In genomic region chr19:47882882-47883254, GRCm38 (mm10) we compare ENCODE assay signal across 9 mouse cellular contexts. TPM values are rescaled to one million over a fixed set of nuclear protein-coding genes. Genes with fewer than 3 reads are reported as not detected.
DNase-seq lines count a peak whose midpoint lies in the region; ATAC-seq lines count a peak whose summit lies in the region.
"Had no signal": no experiment of that assay in that cellular context is flagged by ENCODE, and none has a peak within 500 bp of the region (broad histone marks: within the 10 kb centered on the region; RNA-seq: fewer than 3 reads in every experiment).

No protein-coding gene starts in this region.

- no peak overlapping the region for H3K4me2 ChIP-seq in embryonic facial prominence, embryonic 11.5 days (ENCODE audit: low read depth, low read length)
- no peak overlapping the region for H3K4me2 ChIP-seq in midbrain, embryonic 11.5 days

- ATAC-seq in embryonic facial prominence, embryonic 11.5 days (replicated peaks; ENCODE audit: insufficient number of reproducible peaks, low FRiP score, low TSS enrichment, low read depth) = no peak
- peak; percentile 68 for ATAC-seq in midbrain, embryonic 11.5 days (ENCODE audit: low FRiP score)
- ATAC-seq in megakaryocyte, adult 5-6 weeks (ENCODE audit: poor library complexity, severe bottlenecking) = no peak

- peak; percentile 38 for DNase-seq in embryonic facial prominence, embryonic 10.5 days (ENCODE audit: low spot score)
- no peak for DNase-seq in embryonic facial prominence, embryonic 11.5 days (ENCODE audit: low spot score)
- DNase-seq in hindbrain, embryonic 10.5 days (ENCODE audit: low spot score) = no peak
- no peak for DNase-seq in midbrain, embryonic 11.5 days (ENCODE audit: low spot score, missing footprints)
- no peak for DNase-seq in cerebellum, postnatal 4 days (ENCODE audit: low spot score in 2 of 2)
- no peak for DNase-seq in frontal cortex, postnatal 14 days (ENCODE audit: low spot score in 2 of 2)

- WGBS in embryonic facial prominence, embryonic 10.5 days = 55% methylated on average over 9 of the region's 9 CpGs
- 46% methylated on average over 9 of the region's 9 CpGs for WGBS in embryonic facial prominence, embryonic 11.5 days
- 64% methylated on average over 9 of the region's 9 CpGs for WGBS in hindbrain, embryonic 10.5 days
- WGBS in midbrain, embryonic 11.5 days = 61% methylated on average over 9 of the region's 9 CpGs

- no peaks in the 10 kb centered on the region for H3K9me3 ChIP-seq in embryonic facial prominence, embryonic 10.5 days
- no peaks in the 10 kb centered on the region for H3K9me3 ChIP-seq in embryonic facial prominence, embryonic 11.5 days (replicated peaks; ENCODE audit: control insufficient read depth, low read length)
- H3K9me3 ChIP-seq in hindbrain, embryonic 10.5 days = no peaks in the 10 kb centered on the region
- no peaks in the 10 kb centered on the region for H3K9me3 ChIP-seq in midbrain, embryonic 11.5 days (ENCODE audit: control insufficient read depth, low read length)

- H3K4me3 ChIP-seq in embryonic facial prominence, embryonic 10.5 days = no peak overlapping the region
- H3K4me3 ChIP-seq in embryonic facial prominence, embryonic 11.5 days (ENCODE audit: low read depth, low read length) = no peak overlapping the region
- no peak overlapping the region for H3K4me3 ChIP-seq in hindbrain, embryonic 10.5 days
- no peak overlapping the region for H3K4me3 ChIP-seq in midbrain, embryonic 11.5 days (ENCODE audit: low read depth, low read length)

- peak overlapping the region; percentile 58 for H3K27ac ChIP-seq in embryonic facial prominence, embryonic 10.5 days (replicated peaks)
- no peak overlapping the region for H3K27ac ChIP-seq in embryonic facial prominence, embryonic 11.5 days (replicated peaks; ENCODE audit: low read depth, low read length)
- H3K27ac ChIP-seq in hindbrain, embryonic 10.5 days = peak overlapping the region; percentile 66; the same call in 1 of the 2 replicates
- H3K27ac ChIP-seq in midbrain, embryonic 11.5 days (ENCODE audit: low read depth, low read length) = no peak overlapping the region

- H3K27me3 ChIP-seq in embryonic facial prominence, embryonic 10.5 days (replicated peaks; ENCODE audit: low read depth, poor library complexity, severe bottlenecking) = no peaks in the 10 kb centered on the region; the same call in 1 of the 2 replicates
- no peaks in the 10 kb centered on the region for H3K27me3 ChIP-seq in embryonic facial prominence, embryonic 11.5 days (ENCODE audit: control insufficient read depth, insufficient read depth, low read length)
- H3K27me3 ChIP-seq in hindbrain, embryonic 10.5 days (ENCODE audit: insufficient read depth, poor library complexity, severe bottlenecking) = no peaks in the 10 kb centered on the region
- H3K27me3 ChIP-seq in midbrain, embryonic 11.5 days (ENCODE audit: control insufficient read depth, insufficient read depth, low read length) = no peaks in the 10 kb centered on the region

- peaks cover 24% of the 10 kb centered on the region for H3K4me1 ChIP-seq in embryonic facial prominence, embryonic 10.5 days
- H3K4me1 ChIP-seq in embryonic facial prominence, embryonic 11.5 days (ENCODE audit: control insufficient read depth, insufficient read depth, low read length) = no peaks in the 10 kb centered on the region; the same call in 1 of the 2 replicates
- H3K4me1 ChIP-seq in hindbrain, embryonic 10.5 days (replicated peaks) = peaks cover 17% of the 10 kb centered on the region
- H3K4me1 ChIP-seq in midbrain, embryonic 11.5 days (ENCODE audit: control insufficient read depth, insufficient read depth, low read length) = no peaks in the 10 kb centered on the region

- 0 out of 2 replicates have a peak overlapping the region, but pooled peaks have one; percentile 9 for H3K9ac ChIP-seq in embryonic facial prominence, embryonic 11.5 days (replicated peaks; ENCODE audit: low read length)
- H3K9ac ChIP-seq in midbrain, embryonic 11.5 days (ENCODE audit: low read length) = no peak overlapping the region

- H3K36me3 ChIP-seq in embryonic facial prominence, embryonic 10.5 days (replicated peaks) = no peaks in the 10 kb centered on the region
- H3K36me3 ChIP-seq in embryonic facial prominence, embryonic 11.5 days (replicated peaks; ENCODE audit: control insufficient read depth, insufficient read depth, low read depth, low read length) = no peaks in the 10 kb centered on the region
- H3K36me3 ChIP-seq in hindbrain, embryonic 10.5 days = no peaks in the 10 kb centered on the region
- H3K36me3 ChIP-seq in midbrain, embryonic 11.5 days (ENCODE audit: control insufficient read depth, insufficient read depth, low read length) = no peaks in the 10 kb centered on the region

RNA-seq across cellular contexts. Expression of gene Gsto2, which starts 17.5 kb away (rescaled TPM):
- polyA plus RNA-seq in embryonic facial prominence, embryonic 10.5 days (2016; fragmentation: Nextera tagmentation; extraction: Ambion mirVana) = 0.74 and 1.0 TPM in 2 replicates
- polyA plus RNA-seq in embryonic facial prominence, embryonic 11.5 days (2014; fragmentation: Nextera tagmentation; extraction: Ambion mirVana) = 0.77 and 1.3 TPM in 2 replicates
- polyA plus RNA-seq in hindbrain, embryonic 10.5 days (2016; fragmentation: Nextera tagmentation; extraction: Ambion mirVana) = 1.6 and 1.8 TPM in 2 replicates
- 1.4 and 1.8 TPM in 2 replicates for polyA plus RNA-seq in midbrain, embryonic 11.5 days (2014; fragmentation: Nextera tagmentation; extraction: Ambion mirVana)
- total RNA-seq in megakaryocyte, adult 5-6 weeks (2015) = not detected in 2 replicates
- not detected in 2 replicates for total RNA-seq in megakaryocyte, adult 5-6 weeks (2017)

RNA-seq across cellular contexts. Expression of gene Gsto1, which starts 28.1 kb away (rescaled TPM):
- polyA plus RNA-seq in embryonic facial prominence, embryonic 10.5 days (2016; fragmentation: Nextera tagmentation; extraction: Ambion mirVana) = 189 and 190 TPM in 2 replicates
- 183 and 196 TPM in 2 replicates for polyA plus RNA-seq in embryonic facial prominence, embryonic 11.5 days (2014; fragmentation: Nextera tagmentation; extraction: Ambion mirVana)
- polyA plus RNA-seq in hindbrain, embryonic 10.5 days (2016; fragmentation: Nextera tagmentation; extraction: Ambion mirVana) = 109 and 115 TPM in 2 replicates
- polyA plus RNA-seq in midbrain, embryonic 11.5 days (2014; fragmentation: Nextera tagmentation; extraction: Ambion mirVana) = 78.9 and 81.1 TPM in 2 replicates
- 159 and 168 TPM in 2 replicates for total RNA-seq in megakaryocyte, adult 5-6 weeks (2015)
- 75.9 and 92.0 TPM in 2 replicates for total RNA-seq in megakaryocyte, adult 5-6 weeks (2017)

RNA-seq across cellular contexts. Expression of gene Cfap43, which starts 36.2 kb away (rescaled TPM):
- polyA plus RNA-seq in embryonic facial prominence, embryonic 10.5 days (2016; fragmentation: Nextera tagmentation; extraction: Ambion mirVana) = 0.02 and 0.08 TPM in 2 replicates
- polyA plus RNA-seq in embryonic facial prominence, embryonic 11.5 days (2014; fragmentation: Nextera tagmentation; extraction: Ambion mirVana) = 0.06 TPM in 1 of 2 replicates, not detected in the other
- 0.07 and 1.0 TPM in 2 replicates for polyA plus RNA-seq in hindbrain, embryonic 10.5 days (2016; fragmentation: Nextera tagmentation; extraction: Ambion mirVana)
- 0.05 and 0.07 TPM in 2 replicates for polyA plus RNA-seq in midbrain, embryonic 11.5 days (2014; fragmentation: Nextera tagmentation; extraction: Ambion mirVana)
- 0.18 and 0.32 TPM in 2 replicates for total RNA-seq in megakaryocyte, adult 5-6 weeks (2015)
- not detected in 2 replicates for total RNA-seq in megakaryocyte, adult 5-6 weeks (2017)
- total RNA-seq: adrenal gland, postnatal 36 days; gastrocnemius, postnatal 25 days had no signal

RNA-seq across cellular contexts. Expression of gene Itprip, which starts 36.2 kb away (rescaled TPM):
- 19.9 and 21.4 TPM in 2 replicates for polyA plus RNA-seq in embryonic facial prominence, embryonic 10.5 days (2016; fragmentation: Nextera tagmentation; extraction: Ambion mirVana)
- 10.4 and 12.3 TPM in 2 replicates for polyA plus RNA-seq in embryonic facial prominence, embryonic 11.5 days (2014; fragmentation: Nextera tagmentation; extraction: Ambion mirVana)
- polyA plus RNA-seq in hindbrain, embryonic 10.5 days (2016; fragmentation: Nextera tagmentation; extraction: Ambion mirVana) = 20.7 and 21.9 TPM in 2 replicates
- polyA plus RNA-seq in midbrain, embryonic 11.5 days (2014; fragmentation: Nextera tagmentation; extraction: Ambion mirVana) = 11.8 and 13.2 TPM in 2 replicates
- 14.8 and 18.9 TPM in 2 replicates for total RNA-seq in megakaryocyte, adult 5-6 weeks (2015)
- 28.4 and 28.9 TPM in 2 replicates for total RNA-seq in megakaryocyte, adult 5-6 weeks (2017)

RNA-seq across cellular contexts. Expression of gene Cfap58, which starts 54.6 kb away (rescaled TPM):
- polyA plus RNA-seq in embryonic facial prominence, embryonic 10.5 days (2016; fragmentation: Nextera tagmentation; extraction: Ambion mirVana) = not detected in 2 replicates
- polyA plus RNA-seq in embryonic facial prominence, embryonic 11.5 days (2014; fragmentation: Nextera tagmentation; extraction: Ambion mirVana) = 0.10 TPM in 1 of 2 replicates, not detected in the other
- 0.41 TPM in 1 of 2 replicates, not detected in the other for polyA plus RNA-seq in hindbrain, embryonic 10.5 days (2016; fragmentation: Nextera tagmentation; extraction: Ambion mirVana)
- polyA plus RNA-seq in midbrain, embryonic 11.5 days (2014; fragmentation: Nextera tagmentation; extraction: Ambion mirVana) = 0.14 and 0.20 TPM in 2 replicates
- not detected in 2 replicates for total RNA-seq in megakaryocyte, adult 5-6 weeks (2015)
- not detected in 2 replicates for total RNA-seq in megakaryocyte, adult 5-6 weeks (2017)
- total RNA-seq: gastrocnemius, postnatal 25 days had no signal

Comparison
In these comparisons a context has a peak if more than half of its experiments do, and no peak if none do; other contexts are left out.
1. H3K27ac ChIP-seq: peak in embryonic facial prominence, embryonic 10.5 days (single experiment) and hindbrain, embryonic 10.5 days (single experiment); none in embryonic facial prominence, embryonic 11.5 days (single experiment) and midbrain, embryonic 11.5 days (single experiment).